Mouse (Mus musculus) kidney, postnatal 10 days (tissue): ENCODE results near the gene Ccdc6.

Experiments used
- DNase-seq: peaks from one replicate; pipeline ENCODE4 v3.0.0; 2021; ENCODE audit warnings: mixed read lengths

Ccdc6 gene

GRCm38 (mm10) chr10:70224571-70224970 is 127.7 kb downstream of the Ccdc6 start:
- no peak for DNase-seq

GRCm38 (mm10) chr10:70225760-70226159 is 128.8 kb downstream of the Ccdc6 start:
- no peak for DNase-seq

GRCm38 (mm10) chr10:70226608-70227007 is 129.7 kb downstream of the Ccdc6 start:
- DNase-seq: no peak

GRCm38 (mm10) chr10:70230352-70230751 is 133.4 kb downstream of the Ccdc6 start:
- DNase-seq: no peak

- no peak for DNase-seq
These were observed 141.0 kb downstream of the Ccdc6 start for GRCm38 (mm10) chr10:70237936-70238335.
